Comparison of ENCODE assay signal across 10 mouse cellular contexts in genomic region chr3:95990413-95990941, GRCm38 (mm10). TPM values are rescaled to one million over a fixed set of nuclear protein-coding genes. Genes with fewer than 3 reads are reported as not detected.
DNase-seq lines count a peak whose midpoint lies in the region; ATAC-seq and TF ChIP-seq lines count a peak whose summit lies in the region.
"Had no signal": no experiment of that assay in that cellular context is flagged by ENCODE, and none has a peak within 500 bp of the region (broad histone marks: within the 10 kb centered on the region; RNA-seq: fewer than 3 reads in every experiment).

No protein-coding gene starts in this region.

- TF ChIP-seq CTCF in MEL (IDR thresholded peaks at IDR 0.05 in 2 of 3, conservative IDR thresholded peaks at IDR 0.05 in 1 of 3; ENCODE audit: control insufficient read depth in 1 of 3, insufficient read depth in 1 of 3, low read depth in 2 of 3, low read length in 3 of 3, poor library complexity in 1 of 3, severe bottlenecking in 1 of 3) = no peak
- TF ChIP-seq CTCF in forebrain, postnatal 0 days (IDR thresholded peaks at IDR 0.05; ENCODE audit: low read depth) = no peak

- H3K79me2 ChIP-seq in MEL (ENCODE audit: control insufficient read depth, insufficient read depth, low read length, poor library complexity) = peaks cover 3% of the 10 kb centered on the region; the same call in 1 of the 2 replicates

- no peak for TF ChIP-seq POLR2A in MEL (IDR thresholded peaks at IDR 0.05; ENCODE audit: control insufficient read depth in 1 of 2, insufficient read depth in 1 of 2, low read depth in 1 of 2, low read length in 2 of 2, poor library complexity in 1 of 2)

- no peaks in the 10 kb centered on the region for H3K9me3 ChIP-seq in limb, embryonic 13.5 days
- H3K9me3 ChIP-seq in limb, embryonic 10.5 days (replicated peaks) = no peaks in the 10 kb centered on the region
- no peaks in the 10 kb centered on the region for H3K9me3 ChIP-seq in MEL (replicated peaks; ENCODE audit: insufficient read depth, low read length)
- H3K9me3 ChIP-seq in embryonic facial prominence, embryonic 13.5 days = no peaks in the 10 kb centered on the region
- H3K9me3 ChIP-seq in forebrain, postnatal 0 days (ENCODE audit: low read length) = no peaks in the 10 kb centered on the region
- H3K9me3 ChIP-seq: forebrain, embryonic 15.5 days had no signal

- no peak overlapping the region for H3K4me2 ChIP-seq in limb, embryonic 13.5 days (replicated peaks)
- H3K4me2 ChIP-seq in embryonic facial prominence, embryonic 13.5 days = no peak overlapping the region
- H3K4me2 ChIP-seq in forebrain, postnatal 0 days (ENCODE audit: low read depth) = no peak overlapping the region
- H3K4me2 ChIP-seq: forebrain, embryonic 15.5 days had no signal

- no peaks in the 10 kb centered on the region for H3K27me3 ChIP-seq in limb, embryonic 13.5 days
- H3K27me3 ChIP-seq in limb, embryonic 10.5 days (ENCODE audit: low read depth, poor library complexity, severe bottlenecking) = no peaks in the 10 kb centered on the region
- no peaks in the 10 kb centered on the region for H3K27me3 ChIP-seq in MEL (ENCODE audit: control insufficient read depth in 1 of 2, insufficient read depth in 2 of 2, low read length in 2 of 2)
- no peaks in the 10 kb centered on the region for H3K27me3 ChIP-seq in embryonic facial prominence, embryonic 13.5 days
- no peaks in the 10 kb centered on the region for H3K27me3 ChIP-seq in forebrain, postnatal 0 days (ENCODE audit: insufficient read depth, low read length)
- H3K27me3 ChIP-seq: forebrain, embryonic 15.5 days had no signal

- peaks cover 57% of the 10 kb centered on the region for H3K36me3 ChIP-seq in limb, embryonic 13.5 days
- peaks cover 71% of the 10 kb centered on the region for H3K36me3 ChIP-seq in limb, embryonic 10.5 days
- H3K36me3 ChIP-seq in MEL (ENCODE audit: control insufficient read depth in 1 of 2, insufficient read depth in 2 of 2, low read length in 2 of 2) = peaks cover 0 to 14% of the 10 kb centered on the region in 2 experiments; a peak in 2 of 4 replicates
- H3K36me3 ChIP-seq in embryonic facial prominence, embryonic 13.5 days = peaks cover 58% of the 10 kb centered on the region
- peaks cover 52% of the 10 kb centered on the region for H3K36me3 ChIP-seq in forebrain, postnatal 0 days (ENCODE audit: insufficient read depth)

- 80% methylated on average over 12 of the region's 12 CpGs for WGBS in limb, embryonic 13.5 days
- 92% methylated on average over 12 of the region's 12 CpGs for WGBS in limb, embryonic 10.5 days
- WGBS in embryonic facial prominence, embryonic 13.5 days = 83% methylated on average over 12 of the region's 12 CpGs
- 91% methylated on average over 12 of the region's 12 CpGs for WGBS in forebrain, postnatal 0 days

- no peak for TF ChIP-seq RAD21 in MEL (IDR thresholded peaks at IDR 0.05; ENCODE audit: low read depth, low read length)

- no peak overlapping the region for H3K4me3 ChIP-seq in limb, embryonic 13.5 days
- no peak overlapping the region for H3K4me3 ChIP-seq in limb, embryonic 10.5 days
- H3K4me3 ChIP-seq in MEL (ENCODE audit: control insufficient read depth in 1 of 2, insufficient read depth in 1 of 2, low read depth in 2 of 2, low read length in 2 of 2) = no peak overlapping the region
- H3K4me3 ChIP-seq in embryonic facial prominence, embryonic 13.5 days = no peak overlapping the region
- H3K4me3 ChIP-seq in forebrain, postnatal 0 days (ENCODE audit: low read depth, low read length) = no peak overlapping the region
- H3K4me3 ChIP-seq: forebrain, embryonic 15.5 days had no signal

- TF ChIP-seq EP300 in MEL (IDR thresholded peaks at IDR 0.05; ENCODE audit: low read depth in 1 of 2, low read length in 2 of 2) = no peak

- H3K4me1 ChIP-seq in limb, embryonic 13.5 days = peaks cover 43% of the 10 kb centered on the region
- peaks cover 54% of the 10 kb centered on the region for H3K4me1 ChIP-seq in limb, embryonic 10.5 days
- H3K4me1 ChIP-seq in MEL (ENCODE audit: control insufficient read depth in 1 of 2, insufficient read depth in 2 of 2, low read length in 2 of 2) = peaks cover 6 to 24% of the 10 kb centered on the region in 2 experiments; a peak in 3 of 4 replicates
- H3K4me1 ChIP-seq in embryonic facial prominence, embryonic 13.5 days = peaks cover 51% of the 10 kb centered on the region
- peaks cover 18% of the 10 kb centered on the region for H3K4me1 ChIP-seq in forebrain, postnatal 0 days (ENCODE audit: insufficient read depth)

- DNase-seq in limb, embryonic 10.5 days (ENCODE audit: low spot score) = no peak
- DNase-seq in MEL (ENCODE audit: low read depth, low spot score) = no peak
- no peak for DNase-seq in forebrain, postnatal 0 days
- DNase-seq: cerebellum, adult 9-11 months; left cerebral cortex, postnatal 4 days had no signal

- ATAC-seq in limb, embryonic 13.5 days (ENCODE audit: low FRiP score, low read depth) = no peak
- no peak for ATAC-seq in embryonic facial prominence, embryonic 13.5 days (ENCODE audit: insufficient number of reproducible peaks, insufficient read depth, low FRiP score, low TSS enrichment, low read depth)
- ATAC-seq in megakaryocyte progenitor cell, adult 5-6 weeks (replicated peaks; ENCODE audit: poor library complexity) = peak; percentile 54
- no peak for ATAC-seq in cerebellum, adult (ENCODE audit: insufficient number of reproducible peaks, low FRiP score, low TSS enrichment)
- ATAC-seq in forebrain, postnatal 0 days = no peak
- ATAC-seq: forebrain, embryonic 15.5 days had no signal

- peak overlapping the region; percentile 33; the same call in 1 of the 2 replicates for H3K27ac ChIP-seq in limb, embryonic 13.5 days
- no peak overlapping the region for H3K27ac ChIP-seq in limb, embryonic 10.5 days
- no peak overlapping the region for H3K27ac ChIP-seq in MEL (ENCODE audit: control insufficient read depth, low read depth, low read length)
- H3K27ac ChIP-seq in embryonic facial prominence, embryonic 13.5 days = 0 out of 2 replicates have a peak overlapping the region, but pooled peaks have one; percentile 40
- no peak overlapping the region for H3K27ac ChIP-seq in forebrain, postnatal 0 days (ENCODE audit: low read depth, low read length)
- H3K27ac ChIP-seq: forebrain, embryonic 15.5 days had no signal

- H3K9ac ChIP-seq in limb, embryonic 13.5 days = no peak overlapping the region
- no peak overlapping the region for H3K9ac ChIP-seq in MEL (ENCODE audit: control insufficient read depth, low read depth, low read length, poor library complexity, severe bottlenecking)
- H3K9ac ChIP-seq in embryonic facial prominence, embryonic 13.5 days = no peak overlapping the region
- no peak overlapping the region for H3K9ac ChIP-seq in forebrain, postnatal 0 days
- H3K9ac ChIP-seq: forebrain, embryonic 15.5 days had no signal

TF ChIP-seq in MEL, 35 proteins besides CTCF, POLR2A, EP300 and RAD21:
- 0 out of 2 replicates have a peak, but pooled peaks have one; percentile 33 for TF ChIP-seq MAFK (IDR thresholded peaks at IDR 0.05; ENCODE audit: borderline replicate concordance, low read depth, low read length)
- no peak for TF ChIP-seq RCOR1 (IDR thresholded peaks at IDR 0.05; ENCODE audit: low read depth, low read length)

RNA-seq across cellular contexts. Expression of gene Plekho1, which starts 5.3 kb away (rescaled TPM):
- 58.3 and 60.0 TPM in 2 replicates for polyA plus RNA-seq in limb, embryonic 13.5 days (2015; fragmentation: Nextera tagmentation; extraction: Ambion mirVana)
- polyA plus RNA-seq in limb, embryonic 10.5 days (2016; fragmentation: Nextera tagmentation; extraction: Ambion mirVana) = 77.7 and 81.9 TPM in 2 replicates
- 4.2 and 6.4 TPM in 2 replicates for total RNA-seq in MEL (2012; rRNA removed)
- 10 to 100 TPM in 1 of 2 experiments, not detected in 1; 19.2 TPM for polyA plus RNA-seq in MEL (2012; ENCODE audit: insufficient read depth in 1 of 2, insufficient read length in 2 of 2, low read depth in 1 of 2, low replicate concordance in 2 of 2, missing spikeins in 1 of 2)
- polyA plus RNA-seq in embryonic facial prominence, embryonic 13.5 days (2015; fragmentation: Nextera tagmentation; extraction: Ambion mirVana) = 41.2 and 47.7 TPM in 2 replicates
- total RNA-seq in megakaryocyte progenitor cell, adult 5-6 weeks (2015) = 22.1 and 25.9 TPM in 2 replicates
- total RNA-seq in megakaryocyte progenitor cell, adult 5-6 weeks (2017) = 24.7 and 25.1 TPM in 2 replicates
- total RNA-seq in forebrain, postnatal 0 days (2014; rRNA removed) = 93.5 and 135 TPM in 2 replicates
- 51.8 and 60.1 TPM in 2 replicates for polyA plus RNA-seq in forebrain, postnatal 0 days (2015; fragmentation: Nextera tagmentation; extraction: Ambion mirVana)

Comparison
In these comparisons a context has a peak if more than half of its experiments do, and no peak if none do; other contexts are left out.
1. H3K27ac ChIP-seq: peak in limb, embryonic 13.5 days (single experiment) and embryonic facial prominence, embryonic 13.5 days (single experiment); none in limb, embryonic 10.5 days (single experiment), MEL (single experiment) and forebrain, postnatal 0 days (single experiment).